ENCODE assay signal across 8 mouse cellular contexts in the genomic region with DNA sequence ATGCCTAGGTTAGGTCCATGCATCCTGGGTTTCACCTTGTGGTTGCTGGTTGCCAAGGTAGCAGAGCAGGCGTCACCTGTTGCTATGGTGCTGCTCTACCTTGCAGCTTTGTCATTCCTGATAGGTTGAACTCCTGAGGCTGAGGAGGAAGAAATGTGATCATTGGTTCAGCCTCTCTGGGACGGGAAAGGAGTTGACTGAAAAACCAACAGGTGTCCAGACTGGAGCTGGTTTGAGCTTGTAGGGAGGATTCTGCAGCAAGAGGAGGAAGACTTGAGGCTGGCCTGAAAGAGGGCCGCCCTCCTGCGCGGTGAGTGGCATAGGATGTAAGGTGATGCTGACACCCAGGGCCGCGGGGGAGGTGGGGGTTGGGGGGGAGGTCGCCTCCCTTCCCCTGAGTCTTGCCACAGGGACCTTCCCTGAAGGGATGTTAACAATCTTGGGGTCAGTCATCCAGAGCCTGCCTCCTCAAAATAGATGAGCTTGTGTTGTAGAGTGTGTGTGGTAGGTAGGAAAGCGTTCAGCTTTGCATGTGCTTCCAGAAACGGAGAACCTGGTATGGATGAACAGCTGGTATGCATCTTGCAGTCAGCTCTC. TPM values are rescaled to one million over a fixed set of nuclear protein-coding genes. Genes with fewer than 3 reads are reported as not detected.
DNase-seq lines count a peak whose midpoint lies in the region; ATAC-seq and TF ChIP-seq lines count a peak whose summit lies in the region.

No protein-coding gene starts in this region.

- H3K27me3 ChIP-seq in kidney, adult 2 months (replicated peaks; ENCODE audit: control insufficient read depth, insufficient read depth, low read length), result no peaks in the 10 kb centered on the region
- H3K27me3 ChIP-seq in forebrain, embryonic 15.5 days, result no peaks in the 10 kb centered on the region
- no peaks in the 10 kb centered on the region for H3K27me3 ChIP-seq in midbrain, embryonic 10.5 days (ENCODE audit: low read depth, poor library complexity, severe bottlenecking)
- no peaks in the 10 kb centered on the region for H3K27me3 ChIP-seq in stomach, embryonic 15.5 days (replicated peaks)
- H3K27me3 ChIP-seq in cerebellum, adult 2 months (ENCODE audit: control insufficient read depth, insufficient read depth, low read length), result no peaks in the 10 kb centered on the region

- 0 out of 2 replicates have a peak overlapping the region, but pooled peaks have one; percentile 3 for H3K4me2 ChIP-seq in forebrain, embryonic 15.5 days (replicated peaks)
- H3K4me2 ChIP-seq in stomach, embryonic 15.5 days, result no peak overlapping the region

- peak; percentile 3 for DNase-seq in kidney, adult 2 months
- DNase-seq in kidney, adult 9 months, result no peak
- peak; percentile 4 for DNase-seq in kidney, postnatal 14 days
- DNase-seq in midbrain, embryonic 10.5 days (ENCODE audit: low spot score), result peak; percentile 24
- DNase-seq in cerebellum, adult 2 months, result no peak
- no peak for DNase-seq in gastrocnemius, adult 2 months

- no peak overlapping the region for H3K4me3 ChIP-seq in kidney, adult 2 months (ENCODE audit: insufficient read depth, low read depth, low read length)
- no peak overlapping the region for H3K4me3 ChIP-seq in forebrain, embryonic 15.5 days
- no peak overlapping the region for H3K4me3 ChIP-seq in midbrain, embryonic 10.5 days
- H3K4me3 ChIP-seq in stomach, embryonic 15.5 days (replicated peaks), result no peak overlapping the region
- no peak overlapping the region for H3K4me3 ChIP-seq in cerebellum, adult 2 months (replicated peaks; ENCODE audit: insufficient read depth, low read depth, low read length)
- no peak overlapping the region for H3K4me3 ChIP-seq in gastrocnemius, adult 2 months

- H3K36me3 ChIP-seq in kidney, adult 2 months (ENCODE audit: control insufficient read depth, insufficient read depth, low read length), result no peaks in the 10 kb centered on the region
- peaks cover 6% of the 10 kb centered on the region for H3K36me3 ChIP-seq in forebrain, embryonic 15.5 days
- peaks cover 17% of the 10 kb centered on the region for H3K36me3 ChIP-seq in midbrain, embryonic 10.5 days
- no peaks in the 10 kb centered on the region for H3K36me3 ChIP-seq in stomach, embryonic 15.5 days

- intact Hi-C loops in gastrocnemius, adult 2 months (cut with DNase I), result no loop called here

- no peak overlapping the region for H3K27ac ChIP-seq in kidney, adult 2 months (ENCODE audit: insufficient read depth, low read depth, low read length)
- H3K27ac ChIP-seq in forebrain, embryonic 15.5 days (replicated peaks), result no peak overlapping the region
- H3K27ac ChIP-seq in midbrain, embryonic 10.5 days (replicated peaks), result no peak overlapping the region
- no peak overlapping the region for H3K27ac ChIP-seq in stomach, embryonic 15.5 days
- H3K27ac ChIP-seq in cerebellum, adult 2 months (ENCODE audit: insufficient read depth, low read length), result no peak overlapping the region
- H3K27ac ChIP-seq in gastrocnemius, adult 2 months, result no peak overlapping the region

- no peak for TF ChIP-seq CTCF in kidney, adult 2 months (conservative IDR thresholded peaks at IDR 0.05; ENCODE audit: insufficient read depth, insufficient read length, low read depth, low read length)
- no peak for TF ChIP-seq CTCF in cerebellum, adult 2 months (IDR thresholded peaks at IDR 0.05; ENCODE audit: borderline replicate concordance, insufficient read depth, low read depth, low read length)
- TF ChIP-seq CTCF in gastrocnemius, adult 2 months (IDR thresholded peaks at IDR 0.05), result no peak

- H3K4me1 ChIP-seq in kidney, adult 2 months (ENCODE audit: control insufficient read depth, insufficient read depth, low read length), result no peaks in the 10 kb centered on the region
- no peaks in the 10 kb centered on the region for H3K4me1 ChIP-seq in forebrain, embryonic 15.5 days
- peaks cover 4% of the 10 kb centered on the region for H3K4me1 ChIP-seq in midbrain, embryonic 10.5 days
- no peaks in the 10 kb centered on the region for H3K4me1 ChIP-seq in stomach, embryonic 15.5 days
- no peaks in the 10 kb centered on the region for H3K4me1 ChIP-seq in cerebellum, adult 2 months (ENCODE audit: control insufficient read depth, insufficient read depth, low read length)

- H3K9ac ChIP-seq in forebrain, embryonic 15.5 days (replicated peaks), result no peak overlapping the region
- no peak overlapping the region for H3K9ac ChIP-seq in stomach, embryonic 15.5 days

- peak; percentile 84 for ATAC-seq in forebrain, embryonic 15.5 days (replicated peaks)
- peak; percentile 75; the same call in 1 of the 2 replicates for ATAC-seq in stomach, embryonic 15.5 days (ENCODE audit: insufficient read depth, low FRiP score, low read depth)

- no peak for TF ChIP-seq POLR2A in kidney, adult 2 months (IDR thresholded peaks at IDR 0.05; ENCODE audit: low read depth, low read length)
- no peak for TF ChIP-seq POLR2A in cerebellum, adult 2 months (IDR thresholded peaks at IDR 0.05; ENCODE audit: borderline replicate concordance, insufficient read depth, low read length)

- no peaks in the 10 kb centered on the region for H3K9me3 ChIP-seq in forebrain, embryonic 15.5 days
- no peaks in the 10 kb centered on the region for H3K9me3 ChIP-seq in midbrain, embryonic 10.5 days (replicated peaks)
- H3K9me3 ChIP-seq in stomach, embryonic 15.5 days, result no peaks in the 10 kb centered on the region

- WGBS in kidney, adult 2 months, result 8% methylated on average over 10 of the region's 10 CpGs
- WGBS in forebrain, embryonic 15.5 days, result 18% methylated on average over 10 of the region's 10 CpGs
- 15% methylated on average over 10 of the region's 10 CpGs for WGBS in midbrain, embryonic 10.5 days
- WGBS in stomach, embryonic 15.5 days, result 10% methylated on average over 10 of the region's 10 CpGs
- WGBS in cerebellum, adult 2 months, result 14% methylated on average over 10 of the region's 10 CpGs

RNA-seq across cellular contexts. Expression of gene Nek10, which starts 0.8 kb away (rescaled TPM):
- polyA plus RNA-seq in kidney, adult 2 months (2012; rRNA removed), result 0.04 TPM in 1 of 2 replicates, not detected in the other
- 0.08 and 0.09 TPM in 2 replicates for polyA plus RNA-seq in forebrain, embryonic 15.5 days (2015; fragmentation: Nextera tagmentation; extraction: Ambion mirVana)
- not detected in 2 replicates for polyA plus RNA-seq in midbrain, embryonic 10.5 days (2016; fragmentation: Nextera tagmentation; extraction: Ambion mirVana)
- polyA plus RNA-seq in stomach, embryonic 15.5 days (2015; fragmentation: Nextera tagmentation; extraction: Ambion mirVana), result 0.03 and 0.04 TPM in 2 replicates
- polyA plus RNA-seq in cerebellum, adult 2 months (2012; rRNA removed), result 0.08 and 0.16 TPM in 2 replicates
- total RNA-seq in gastrocnemius, adult 2 months (2021), result under 1 TPM; 0.13 to 0.33 TPM

Comparison
In these comparisons a context has a peak if more than half of its experiments do, and no peak if none do; other contexts are left out.
1. DNase-seq: peak in kidney, adult 2 months (single experiment), kidney, postnatal 14 days (single experiment) and midbrain, embryonic 10.5 days (single experiment); none in kidney, adult 9 months (single experiment), cerebellum, adult 2 months (0 of 2) and gastrocnemius, adult 2 months (single experiment).